Mouse (Mus musculus) cerebellum, postnatal 4 days (tissue): ENCODE data around the gene Olfr1497.
A peak's percentile ranks its signal among the peaks of the same experiment; 100 is the strongest.
"Not testable (repeated sequence)": the region's sequence is repeated elsewhere in the genome, so short reads cannot be mapped to it uniquely, and the experiment has no call there.

Experiments used
- DNase-seq, 2 experiments: peaks; one replicate each; pipeline ENCODE4 v3.0.0; 2022; ENCODE audit warnings: low spot score in 2 of 2, mixed read lengths in 1 of 2

The Olfr1497 gene

GRCm38 (mm10) chr19:13798102-13798501 is at the start of gene Olfr1497:
Gene Olfr1497 (minus strand): TSS chr19:13798202.
- DNase-seq, result no peak

- no peak for DNase-seq
Observed at GRCm38 (mm10) chr19:13830388-13830787, 32.4 kb upstream of the Olfr1497 start, which contains the start of gene Olfr1500. Gene Olfr1500 (minus strand): TSS chr19:13830488.

- DNase-seq, result no peak
Observed at GRCm38 (mm10) chr19:13828447-13828846, 30.4 kb upstream of the Olfr1497 start.

GRCm38 (mm10) chr19:13820847-13821246 is 22.8 kb upstream of the Olfr1497 start:
- no peak for DNase-seq

GRCm38 (mm10) chr19:13819347-13819746 is 21.3 kb upstream of the Olfr1497 start, which contains the start of gene Olfr1499:
Gene Olfr1499 (minus strand): TSS chr19:13819447.
- no peak for DNase-seq

- no peak for DNase-seq
Observed at GRCm38 (mm10) chr19:13818827-13819226, 20.8 kb upstream of the Olfr1497 start.

- no peak for DNase-seq
Observed at GRCm38 (mm10) chr19:13812823-13813222, 14.8 kb upstream of the Olfr1497 start.

GRCm38 (mm10) chr19:13805486-13805885 is 7.5 kb upstream of the Olfr1497 start:
- DNase-seq, result not testable (repeated sequence)

GRCm38 (mm10) chr19:13777578-13777977 is 20.4 kb downstream of the Olfr1497 start, which contains the start of gene Olfr1496:
Gene Olfr1496 (plus strand): TSS chr19:13777878.
- DNase-seq, result no peak

GRCm38 (mm10) chr19:13768565-13769276 is 29.3 kb downstream of the Olfr1497 start:
- no peak for DNase-seq

GRCm38 (mm10) chr19:13764306-13764705 is 33.7 kb downstream of the Olfr1497 start, which contains the start of gene Olfr1495:
Gene Olfr1495 (plus strand): TSS chr19:13764606.
- DNase-seq, result no peak

GRCm38 (mm10) chr19:13749366-13749765 is 48.6 kb downstream of the Olfr1497 start:
- peak in 1 of 2 experiments; percentile 8 for DNase-seq
